Mouse (Mus musculus) neural tube, embryonic 14.5 days (tissue): ENCODE results near the gene Bank1. TPM values are rescaled to one million over a fixed set of nuclear protein-coding genes. Genes with fewer than 3 reads are reported as not detected.

ENCODE experiments used
- ATAC-seq: fragments of 200-750 bp; cut with Nextera tagmentation; 2 replicates; pipeline ENCODE4 v1.8.0; 2017; ENCODE audit warnings: low read depth, mild to moderate bottlenecking, moderate TSS enrichment, moderate library complexity
- H3K27ac ChIP-seq: fragments of 300-500 bp; sonication (generic); 2 replicates; pipeline ENCODE4 v1.5.1; 2014; ENCODE audit warnings: low read depth, mild to moderate bottlenecking, control low read depth, low read length, moderate library complexity, mixed read lengths
- H3K27me3 ChIP-seq: fragments of 300-500 bp; sonication (generic); 2 replicates; pipeline ENCODE4 v1.6.1; 2014; ENCODE audit warnings: low read length; ENCODE audit not compliant: control insufficient read depth, insufficient read depth
- H3K36me3 ChIP-seq: fragments of 300-500 bp; sonication (generic); 2 replicates; pipeline ENCODE4 v1.6.1; 2014; ENCODE audit warnings: low read length, mixed read lengths; ENCODE audit not compliant: control insufficient read depth, insufficient read depth
- H3K4me1 ChIP-seq: fragments of 300-500 bp; sonication (generic); 2 replicates; pipeline ENCODE4 v1.6.1; 2014; ENCODE audit warnings: low read length; ENCODE audit not compliant: control insufficient read depth, insufficient read depth
- H3K4me2 ChIP-seq: fragments of 300-500 bp; sonication (generic); 2 replicates; pipeline ENCODE4 v1.6.1; 2014; ENCODE audit warnings: mild to moderate bottlenecking, low read depth, low read length, control low read depth
- H3K4me3 ChIP-seq: fragments of 300-500 bp; sonication (generic); 2 replicates; pipeline ENCODE4 v1.5.1; 2014; ENCODE audit warnings: low read depth, low read length, control low read depth, mixed read lengths
- H3K9ac ChIP-seq: fragments of 300-500 bp; sonication (generic); replicated peaks from 2 replicates; pipeline ENCODE4 v1.6.1; 2014; ENCODE audit warnings: low read depth, mild to moderate bottlenecking, control low read depth, low read length, mixed read lengths
- H3K9me3 ChIP-seq: fragments of 300-500 bp; sonication (generic); 2 replicates; pipeline ENCODE4 v1.6.1; 2016; ENCODE audit warnings: low read length; ENCODE audit not compliant: control insufficient read depth
- WGBS: fragments of 180-500 bp; shearing (Covaris S2); extraction: QIAGEN DNeasy Blood & Tissue Kit; methylation state at CpG from one replicate; pipeline ENCODE4 v1.1.7; 2014; 5-methylcytosine and 5-hydroxymethylcytosine counted together
- polyA plus RNA-seq: library from polyadenylated mRNA; unstranded; fragments of >200 nt; fragmentation: Nextera tagmentation; extraction: Ambion mirVana; gene quantifications from 2 replicates; pipeline ENCODE4 v1.2.1, GENCODE M21; 2014

Bank1 gene
- polyA plus RNA-seq, 1 experiment from 2014 or later = 0.16 TPM

DNA sequence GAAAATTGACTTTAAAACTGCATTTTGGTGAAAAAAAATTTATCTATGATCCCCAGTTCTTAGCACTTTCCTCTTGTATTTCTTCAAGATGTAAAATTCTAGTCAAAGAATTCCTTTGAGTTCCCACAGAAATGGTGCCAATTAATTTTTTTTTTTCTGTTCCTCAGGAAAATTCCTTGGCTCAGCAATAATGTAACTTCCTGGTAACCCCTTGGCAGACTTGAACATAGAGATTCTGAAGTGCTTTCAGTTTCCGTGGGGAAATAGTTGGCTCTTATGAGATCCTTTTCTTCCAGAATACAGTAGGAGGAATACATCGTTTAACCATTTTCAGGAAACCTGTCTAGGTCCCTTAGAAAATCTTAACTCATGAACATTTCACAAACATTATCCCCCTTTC, 247.3 kb downstream of the Bank1 start:
- ATAC-seq = no peak
- H3K9ac ChIP-seq = no peak overlapping the region
- no peaks in the 10 kb centered on the region for H3K9me3 ChIP-seq
- H3K4me2 ChIP-seq = no peak overlapping the region
- H3K27ac ChIP-seq = no peak overlapping the region
- H3K4me3 ChIP-seq = no peak overlapping the region
- 81% methylated on average over 2 of the region's 2 CpGs for WGBS
- no peaks in the 10 kb centered on the region for H3K27me3 ChIP-seq
- H3K36me3 ChIP-seq = no peaks in the 10 kb centered on the region
- no peaks in the 10 kb centered on the region for H3K4me1 ChIP-seq

DNA sequence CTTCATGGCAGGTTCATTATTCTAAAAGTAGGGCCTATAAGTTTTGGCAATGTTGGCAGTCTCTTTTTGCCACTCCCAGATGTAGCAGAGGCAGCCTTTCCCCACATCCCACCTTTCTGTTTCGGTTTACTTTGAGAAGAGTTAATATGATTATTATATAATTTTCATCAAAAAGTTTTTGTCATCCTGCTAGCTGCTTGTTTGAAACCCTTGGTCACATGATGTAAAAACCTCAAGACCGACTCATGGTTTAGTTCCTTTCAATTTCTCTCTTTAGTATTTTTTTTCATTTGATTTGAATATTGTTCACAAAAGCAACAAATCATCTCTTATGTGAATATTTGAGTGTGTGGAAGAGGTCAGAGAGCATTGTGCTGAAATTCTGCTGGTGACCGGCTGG, 255.5 kb downstream of the Bank1 start:
- H3K36me3 ChIP-seq = no peaks in the 10 kb centered on the region
- no peaks in the 10 kb centered on the region for H3K9me3 ChIP-seq
- no peak overlapping the region for H3K4me3 ChIP-seq
- H3K9ac ChIP-seq = no peak overlapping the region
- no peak for ATAC-seq
- H3K27ac ChIP-seq = no peak overlapping the region
- no peak overlapping the region for H3K4me2 ChIP-seq
- WGBS = 92% methylated on average over 3 of the region's 3 CpGs
- H3K27me3 ChIP-seq = no peaks in the 10 kb centered on the region
- H3K4me1 ChIP-seq = no peaks in the 10 kb centered on the region

DNA sequence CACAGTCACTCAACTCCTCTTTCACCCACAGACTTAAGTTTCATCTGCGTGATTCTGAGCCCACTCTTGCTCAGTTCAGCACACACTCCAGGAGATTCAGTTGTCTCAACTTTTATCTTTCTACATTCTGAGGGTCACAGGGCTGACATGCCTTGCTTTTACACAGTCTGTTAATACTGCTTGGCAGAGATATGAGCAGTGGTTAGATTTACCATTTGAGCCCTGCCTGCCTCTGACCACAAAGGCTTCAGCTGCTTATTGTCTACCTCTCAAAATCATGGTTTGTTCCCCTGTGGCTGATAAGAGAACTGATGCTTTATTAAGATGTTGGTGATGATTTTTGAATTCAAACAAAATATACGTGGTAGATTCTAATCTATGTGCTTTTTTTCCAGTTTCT, 264.0 kb downstream of the Bank1 start:
- no peaks in the 10 kb centered on the region for H3K9me3 ChIP-seq
- H3K4me2 ChIP-seq = no peak overlapping the region
- no peak overlapping the region for H3K27ac ChIP-seq
- WGBS = 95% methylated on average over 2 of the region's 2 CpGs
- no peaks in the 10 kb centered on the region for H3K27me3 ChIP-seq
- no peak for ATAC-seq
- no peaks in the 10 kb centered on the region for H3K4me1 ChIP-seq
- no peak overlapping the region for H3K4me3 ChIP-seq
- H3K9ac ChIP-seq = no peak overlapping the region
- no peaks in the 10 kb centered on the region for H3K36me3 ChIP-seq

DNA sequence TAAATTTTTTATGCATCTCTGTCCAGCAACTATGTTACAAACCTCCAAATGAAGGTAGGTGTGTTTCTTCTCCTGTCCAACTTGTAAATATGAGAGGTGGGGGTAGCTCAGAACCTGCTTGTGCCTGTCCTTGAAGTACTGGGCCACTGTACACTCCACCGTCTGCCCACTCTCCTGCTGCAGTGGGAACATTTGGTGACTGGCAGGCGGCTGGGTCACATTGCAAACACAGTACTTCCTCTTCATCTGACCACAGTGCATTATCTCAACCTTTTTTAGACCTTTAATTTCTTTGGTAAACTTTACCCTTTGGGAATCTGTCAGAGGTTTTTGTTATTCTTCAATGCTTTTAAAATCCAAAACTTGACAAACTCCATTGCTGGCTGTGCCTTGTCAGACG, 275.2 kb downstream of the Bank1 start:
- no peaks in the 10 kb centered on the region for H3K9me3 ChIP-seq
- ATAC-seq = no peak
- H3K4me1 ChIP-seq = no peaks in the 10 kb centered on the region
- 95% methylated on average over 3 of the region's 3 CpGs for WGBS
- no peaks in the 10 kb centered on the region for H3K36me3 ChIP-seq
- H3K9ac ChIP-seq = no peak overlapping the region
- no peaks in the 10 kb centered on the region for H3K27me3 ChIP-seq
- H3K4me2 ChIP-seq = no peak overlapping the region
- H3K4me3 ChIP-seq = no peak overlapping the region
- H3K27ac ChIP-seq = no peak overlapping the region

DNA sequence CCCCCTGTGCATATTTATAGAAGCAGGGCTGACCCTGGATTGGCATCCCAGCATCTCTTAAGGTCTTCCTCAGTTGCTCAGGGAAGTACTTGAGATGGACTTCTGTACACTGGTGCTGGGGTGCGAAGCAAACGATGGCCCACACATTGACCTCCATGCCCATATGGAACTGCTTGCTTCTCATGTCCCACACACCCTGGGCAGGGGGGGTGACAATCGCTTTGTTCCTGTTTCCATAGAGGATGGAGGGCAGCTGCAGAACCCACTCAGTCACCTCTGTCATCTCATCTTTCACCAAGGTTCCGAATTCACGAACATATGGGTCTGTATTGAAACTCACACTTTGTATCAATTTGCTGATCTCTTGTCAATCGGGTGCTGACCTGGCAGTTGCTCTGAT, 275.7 kb downstream of the Bank1 start:
- no peak for ATAC-seq
- no peak overlapping the region for H3K4me2 ChIP-seq
- no peak overlapping the region for H3K9ac ChIP-seq
- H3K9me3 ChIP-seq = no peaks in the 10 kb centered on the region
- H3K4me3 ChIP-seq = no peak overlapping the region
- WGBS = 92% methylated on average over 6 of the region's 6 CpGs
- H3K4me1 ChIP-seq = no peaks in the 10 kb centered on the region
- no peaks in the 10 kb centered on the region for H3K27me3 ChIP-seq
- H3K36me3 ChIP-seq = no peaks in the 10 kb centered on the region
- H3K27ac ChIP-seq = no peak overlapping the region

DNA sequence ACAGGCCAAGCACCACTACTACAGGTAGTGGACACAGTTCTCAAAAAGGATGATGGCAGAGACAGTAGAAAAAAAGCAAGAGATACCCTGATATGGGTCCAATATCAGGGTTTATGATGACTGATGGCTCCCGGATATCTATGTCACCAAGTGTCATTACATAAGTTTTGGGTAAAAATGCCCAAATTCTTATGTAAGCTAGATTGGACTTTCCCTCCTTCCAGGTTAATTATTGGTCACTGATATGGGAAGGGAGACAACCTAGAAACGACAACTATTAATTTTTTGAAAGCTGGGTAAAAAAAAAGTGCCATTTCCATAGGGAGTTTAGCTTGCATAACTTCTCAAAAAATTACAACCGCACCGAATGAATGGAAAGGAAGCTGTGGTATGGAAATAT, 277.8 kb downstream of the Bank1 start:
- no peak for ATAC-seq
- no peaks in the 10 kb centered on the region for H3K27me3 ChIP-seq

DNA sequence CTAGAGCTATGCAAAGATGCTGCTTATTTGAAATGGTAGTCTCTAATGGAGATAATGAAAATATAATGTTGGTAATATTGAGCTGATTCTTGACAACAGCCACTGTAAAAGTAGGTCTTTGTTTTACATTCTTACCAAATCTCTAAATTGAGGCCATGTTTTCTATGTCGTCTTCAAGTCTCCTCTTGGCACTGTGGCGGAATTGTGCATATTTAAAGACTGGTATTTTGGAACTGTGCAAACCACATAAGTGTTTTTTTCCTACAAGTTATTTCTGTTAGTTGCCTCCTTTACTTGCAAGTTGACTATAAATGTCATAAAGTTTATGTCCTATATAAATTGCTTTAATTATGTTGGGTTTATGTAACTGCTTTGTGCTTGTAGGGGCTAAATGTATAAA, 280.5 kb downstream of the Bank1 start:
- no peaks in the 10 kb centered on the region for H3K36me3 ChIP-seq
- no peak overlapping the region for H3K4me3 ChIP-seq
- H3K27ac ChIP-seq = no peak overlapping the region
- no peak overlapping the region for H3K9ac ChIP-seq
- no peaks in the 10 kb centered on the region for H3K9me3 ChIP-seq
- WGBS = 94% methylated on average over 2 of the region's 2 CpGs
- H3K4me1 ChIP-seq = no peaks in the 10 kb centered on the region
- H3K4me2 ChIP-seq = no peak overlapping the region
- no peak for ATAC-seq
- H3K27me3 ChIP-seq = no peaks in the 10 kb centered on the region

More for the DNA sequence above, 277.8 kb downstream of the Bank1 start:
- no peaks in the 10 kb centered on the region for H3K4me1 ChIP-seq
- H3K36me3 ChIP-seq = no peaks in the 10 kb centered on the region
- H3K27ac ChIP-seq = no peak overlapping the region
- no peak overlapping the region for H3K4me3 ChIP-seq
- H3K9ac ChIP-seq = no peak overlapping the region
- 89% methylated on average over 4 of the region's 4 CpGs for whole genome bisulfite sequencing
- H3K4me2 ChIP-seq = no peak overlapping the region
- H3K9me3 ChIP-seq = no peaks in the 10 kb centered on the region

DNA sequence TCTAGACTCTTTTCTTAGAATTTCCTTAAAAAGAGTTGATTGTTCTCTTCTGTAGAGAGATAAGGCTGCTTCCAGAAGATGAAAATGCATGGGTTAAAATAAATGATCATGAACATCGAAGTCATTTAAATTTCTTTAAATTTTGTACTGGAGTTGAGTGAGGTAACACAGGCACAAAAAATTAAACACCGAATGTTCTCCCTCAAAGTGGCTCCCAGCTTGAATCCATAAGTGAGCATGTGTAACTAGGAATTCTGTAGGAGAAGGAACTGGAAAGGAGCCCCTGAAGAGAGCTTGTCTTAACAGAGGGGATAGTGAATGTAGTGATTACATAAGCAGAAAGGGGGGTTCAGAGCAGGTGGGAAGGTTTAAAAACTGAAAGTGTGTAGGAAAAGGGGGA, 285.8 kb downstream of the Bank1 start:
- no peaks in the 10 kb centered on the region for H3K9me3 ChIP-seq
- WGBS = 91% methylated on average over 2 of the region's 2 CpGs
- ATAC-seq = no peak

DNA sequence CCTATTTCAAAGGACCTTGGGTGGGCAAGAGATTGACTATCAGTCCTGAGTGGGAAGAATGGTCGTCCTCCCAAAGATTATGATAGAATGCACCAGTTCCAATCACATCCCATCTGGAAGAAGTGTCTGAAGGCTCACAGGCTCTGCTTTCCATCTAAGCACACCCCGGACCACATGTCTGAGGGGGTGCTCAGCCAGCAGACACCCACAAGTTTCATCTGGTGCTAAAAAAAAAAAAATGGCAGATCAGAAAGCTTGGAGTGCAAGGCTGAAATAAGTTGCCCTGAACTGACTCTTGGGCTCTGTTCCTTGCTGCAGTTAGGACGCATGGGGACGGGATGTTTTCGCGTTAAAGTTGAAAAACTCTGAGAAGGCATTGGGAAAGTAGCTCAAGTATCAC, 286.4 kb downstream of the Bank1 start:
- Histone ChIP-seq H3K9ac (no peak overlapping the region), H3K9me3 (no peaks in the 10 kb centered on the region), H3K36me3 (no peaks in the 10 kb centered on the region), H3K4me3 (no peak overlapping the region), H3K4me2 (no peak overlapping the region), H3K27me3 (no peaks in the 10 kb centered on the region), H3K4me1 (no peaks in the 10 kb centered on the region), H3K27ac (no peak overlapping the region)
- WGBS = 98% methylated on average over 6 of the region's 6 CpGs
- no peak for ATAC-seq

More for the DNA sequence above, 285.8 kb downstream of the Bank1 start:
- no peak overlapping the region for H3K4me3 ChIP-seq
- H3K27ac ChIP-seq = no peak overlapping the region
- no peak overlapping the region for H3K9ac ChIP-seq
- H3K4me1 ChIP-seq = no peaks in the 10 kb centered on the region
- no peak overlapping the region for H3K4me2 ChIP-seq
- H3K27me3 ChIP-seq = no peaks in the 10 kb centered on the region
- no peaks in the 10 kb centered on the region for H3K36me3 ChIP-seq

DNA sequence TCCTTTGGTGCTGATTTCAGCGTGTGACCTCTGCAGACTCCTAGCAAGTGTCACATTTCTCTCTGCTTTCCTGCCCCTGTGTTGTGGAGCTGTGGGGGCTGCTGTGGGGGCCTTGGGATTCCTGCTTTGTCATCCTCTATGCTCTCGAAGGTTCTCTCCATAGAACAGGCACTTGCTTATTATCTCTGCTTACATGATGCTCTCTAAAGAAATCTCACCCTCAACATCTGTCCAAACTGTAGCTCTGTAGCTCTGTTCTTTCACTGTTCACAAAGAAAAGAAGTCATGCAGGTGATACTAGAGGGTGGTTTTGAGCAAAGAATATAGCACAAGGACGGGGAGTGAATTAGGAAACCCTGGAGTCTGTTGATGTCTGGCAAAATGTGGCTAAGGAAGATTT, 288.6 kb downstream of the Bank1 start:
- H3K27ac ChIP-seq = no peak overlapping the region
- no peaks in the 10 kb centered on the region for H3K36me3 ChIP-seq
- ATAC-seq = no peak
- no peak overlapping the region for H3K4me3 ChIP-seq
- no peak overlapping the region for H3K4me2 ChIP-seq
- no peak overlapping the region for H3K9ac ChIP-seq
- no peaks in the 10 kb centered on the region for H3K9me3 ChIP-seq
- H3K4me1 ChIP-seq = no peaks in the 10 kb centered on the region
- WGBS = 49% methylated on average over 3 of the region's 3 CpGs
- no peaks in the 10 kb centered on the region for H3K27me3 ChIP-seq
